Mouse (Mus musculus) CD8-positive naive resting alpha-beta T cell, adult 57 days (primary cell): ENCODE measurements around the gene Smarcd2. TPM values are rescaled to one million over a fixed set of nuclear protein-coding genes. Genes with fewer than 3 reads are reported as not detected.

ENCODE experiments used
- total RNA-seq: library from RNA; stranded (reverse); gene quantifications from one replicate; pipeline ENCODE4 v1.2.4, GENCODE M21; 2023

Gene Smarcd2
- 97.8 TPM for total RNA-seq

DNA sequence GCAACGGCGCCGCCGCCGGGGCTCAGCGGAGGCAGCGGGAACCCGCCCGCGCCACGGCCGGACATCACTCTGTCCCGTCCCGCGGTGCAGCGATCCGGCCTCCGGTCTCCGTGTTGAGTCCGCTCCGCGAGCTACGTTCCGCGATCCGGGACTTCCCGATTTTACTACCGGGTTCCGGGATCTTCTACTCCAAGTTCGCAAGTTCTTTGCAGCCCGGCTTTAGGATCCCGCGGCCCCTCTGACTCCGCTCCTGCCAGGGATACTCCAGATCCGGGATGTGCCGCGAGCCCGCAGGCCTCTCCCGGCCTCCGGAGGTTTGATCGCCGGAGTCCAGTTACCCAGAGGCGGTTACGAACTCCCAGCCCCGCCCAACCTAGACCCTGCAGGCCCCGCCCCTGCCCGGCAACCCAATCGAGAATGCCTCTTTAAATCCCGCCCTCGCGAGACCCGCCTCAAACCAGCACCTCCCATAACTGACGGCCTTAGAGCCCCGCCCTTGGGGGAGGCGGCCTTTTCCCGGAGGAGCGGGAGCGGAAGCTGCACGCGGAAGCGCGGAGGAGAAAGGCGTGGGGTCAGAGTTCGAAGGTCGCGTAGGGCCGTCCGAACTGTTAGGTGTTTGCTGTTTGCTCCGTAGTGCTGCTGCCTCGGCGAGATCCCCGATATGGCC, at the start of gene Smarcd2:
Smarcd2 (minus strand) TSS at position 329 of the 667 bp plus-strand sequence.

DNA sequence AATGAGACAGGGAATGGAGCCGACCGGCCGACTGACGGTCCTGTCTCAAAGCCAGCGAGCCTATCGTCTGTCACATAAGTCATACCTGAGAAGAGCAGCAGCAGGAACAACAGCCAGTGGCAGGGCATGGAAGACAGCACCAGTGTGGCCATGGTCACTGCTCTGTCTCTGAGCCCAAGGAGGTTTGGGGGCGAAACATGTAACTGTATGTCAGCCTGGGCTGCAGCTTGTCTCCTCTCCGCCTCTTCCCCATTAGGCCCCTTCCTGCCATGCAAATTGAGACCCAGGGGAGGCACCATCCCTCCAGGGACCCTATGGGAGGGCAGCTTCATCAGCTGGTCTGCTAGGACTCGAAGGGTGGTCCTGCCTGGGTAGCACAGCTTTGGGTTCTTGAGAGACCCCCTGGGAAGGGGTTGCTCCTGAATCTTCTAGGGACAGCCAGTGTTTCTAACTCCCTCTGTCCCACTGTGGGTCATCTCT, 41.6 kb upstream of the Smarcd2 start, which contains the start of gene Cd79b:
Cd79b (minus strand) TSS at position 430 of the 480 bp plus-strand sequence.

DNA sequence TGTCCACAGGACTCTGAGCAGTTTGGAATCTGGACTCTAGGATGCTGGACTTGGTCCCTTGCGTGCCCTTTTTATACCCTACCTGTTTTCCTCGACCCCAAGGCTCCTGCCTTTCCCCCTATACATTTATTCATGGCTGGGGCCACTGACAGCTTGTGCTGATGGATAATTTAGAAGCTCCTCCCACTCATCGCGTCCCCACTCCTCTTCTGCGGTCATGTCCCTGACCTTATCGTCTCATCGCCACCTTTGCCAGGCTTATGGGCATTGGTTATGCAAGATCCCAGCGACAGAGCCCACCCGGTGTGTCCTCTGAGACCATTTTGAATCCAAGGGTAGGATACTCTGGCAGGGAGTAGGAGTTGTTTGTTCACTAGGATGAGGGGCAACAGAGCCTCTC, 29.0 kb upstream of the Smarcd2 start, which contains the start of gene Gh:
Gh (minus strand) TSS at position 101 of the 400 bp plus-strand sequence.

DNA sequence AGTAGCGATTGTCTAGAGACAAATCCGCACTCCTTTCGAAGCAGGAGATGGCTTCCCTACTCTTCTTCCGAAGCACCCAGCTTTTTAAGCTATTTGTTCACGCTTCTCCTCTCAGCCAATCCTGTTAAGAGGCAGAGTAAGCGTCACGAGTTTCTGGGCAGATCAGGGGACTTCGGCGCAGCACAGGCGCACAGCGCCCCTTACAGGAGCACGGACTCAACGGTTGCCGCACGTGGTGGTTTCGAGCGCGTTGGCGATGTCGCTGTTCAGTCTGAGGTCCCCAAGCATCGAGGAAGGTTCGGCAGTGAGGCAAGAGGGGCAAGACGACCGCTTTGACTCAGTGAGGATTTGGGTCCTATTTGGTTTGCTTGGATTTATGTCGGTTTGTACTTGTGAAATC, 3.7 kb upstream of the Smarcd2 start, which contains the start of gene Tcam1:
Tcam1 (plus strand) TSS at position 219 of the 400 bp plus-strand sequence.

DNA sequence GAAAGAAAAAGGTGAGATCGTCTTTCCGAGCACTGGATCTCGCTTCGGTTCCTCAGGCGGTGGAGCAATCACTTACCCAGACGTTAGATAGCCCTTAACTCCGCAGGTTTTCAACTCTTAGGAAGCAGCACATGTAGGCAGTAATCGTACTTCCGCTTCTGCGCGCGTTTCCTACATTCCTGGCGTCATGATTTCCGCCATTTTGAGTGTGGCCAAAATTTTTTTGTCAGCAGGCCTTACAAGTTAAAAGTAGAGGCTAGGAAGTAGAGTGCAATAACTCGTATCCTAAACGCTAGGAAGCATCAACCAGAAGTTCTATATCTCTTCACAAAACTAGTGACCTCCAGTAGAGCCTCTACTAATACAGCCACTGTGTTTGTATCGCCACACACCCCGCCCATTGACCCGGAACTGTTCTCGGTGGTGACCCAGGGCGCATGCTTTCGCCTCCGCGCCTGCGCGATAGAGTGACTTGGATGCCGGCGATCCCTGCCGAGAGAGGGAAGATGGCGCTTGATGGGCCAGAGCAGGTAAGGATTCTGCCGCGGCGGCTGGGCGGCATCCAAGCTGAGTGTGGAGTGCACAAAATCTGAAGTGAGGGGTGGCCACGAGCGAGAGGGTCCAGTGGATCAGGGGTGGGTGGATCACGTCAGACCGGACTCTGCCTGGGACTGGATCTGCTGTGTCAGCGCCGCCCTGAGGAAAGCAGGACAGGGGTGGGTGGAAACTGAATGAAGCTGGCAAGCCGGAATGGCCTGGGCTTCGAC, 16.9 kb downstream of the Smarcd2 start, which contains the start of the genes Ftsj3 and Psmc5:
Ftsj3 (minus strand) TSS at position 395 of the 767 bp plus-strand sequence.
Psmc5 (plus strand) TSS at position 470 of the 767 bp plus-strand sequence.

DNA sequence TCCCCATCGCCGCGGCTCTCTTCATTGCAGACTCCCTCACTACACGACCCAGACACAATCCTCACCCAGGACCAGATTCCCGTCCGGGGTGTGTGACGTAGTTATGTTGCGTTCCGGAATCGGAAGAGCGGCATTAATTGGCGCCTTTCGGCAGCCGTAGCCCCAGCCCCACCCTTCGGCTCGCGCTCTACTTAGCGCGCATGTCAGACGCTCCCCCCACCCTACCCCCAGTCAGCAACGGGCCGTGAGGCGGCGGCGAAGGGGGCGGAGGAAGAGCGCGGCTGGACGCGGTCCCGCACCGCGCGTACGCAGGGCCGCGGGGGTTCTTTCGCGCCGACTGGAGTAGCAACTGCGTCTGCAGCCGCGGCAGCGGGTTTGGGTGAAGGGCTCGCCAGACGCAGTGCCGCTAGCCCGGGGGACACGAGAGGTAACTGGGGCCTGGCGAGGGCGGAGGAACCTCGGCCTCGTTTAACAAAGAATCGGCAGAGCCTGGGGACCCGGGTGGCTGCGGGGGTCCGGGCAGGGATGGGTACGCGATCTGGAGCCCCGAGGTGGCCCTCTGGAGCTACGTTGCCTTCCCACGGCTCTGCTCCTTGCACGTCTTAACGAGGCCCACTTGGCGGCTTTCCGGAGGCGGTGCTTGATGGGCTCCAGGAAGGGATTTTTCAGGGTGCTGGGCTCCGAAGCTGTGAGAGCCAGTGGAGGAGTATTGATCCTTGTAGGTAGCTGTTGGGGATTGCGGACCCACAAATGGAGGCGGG, 55.9 kb downstream of the Smarcd2 start, which contains the start of gene Ddx42:
Ddx42 (plus strand) TSS at position 197 of the 761 bp plus-strand sequence.

DNA sequence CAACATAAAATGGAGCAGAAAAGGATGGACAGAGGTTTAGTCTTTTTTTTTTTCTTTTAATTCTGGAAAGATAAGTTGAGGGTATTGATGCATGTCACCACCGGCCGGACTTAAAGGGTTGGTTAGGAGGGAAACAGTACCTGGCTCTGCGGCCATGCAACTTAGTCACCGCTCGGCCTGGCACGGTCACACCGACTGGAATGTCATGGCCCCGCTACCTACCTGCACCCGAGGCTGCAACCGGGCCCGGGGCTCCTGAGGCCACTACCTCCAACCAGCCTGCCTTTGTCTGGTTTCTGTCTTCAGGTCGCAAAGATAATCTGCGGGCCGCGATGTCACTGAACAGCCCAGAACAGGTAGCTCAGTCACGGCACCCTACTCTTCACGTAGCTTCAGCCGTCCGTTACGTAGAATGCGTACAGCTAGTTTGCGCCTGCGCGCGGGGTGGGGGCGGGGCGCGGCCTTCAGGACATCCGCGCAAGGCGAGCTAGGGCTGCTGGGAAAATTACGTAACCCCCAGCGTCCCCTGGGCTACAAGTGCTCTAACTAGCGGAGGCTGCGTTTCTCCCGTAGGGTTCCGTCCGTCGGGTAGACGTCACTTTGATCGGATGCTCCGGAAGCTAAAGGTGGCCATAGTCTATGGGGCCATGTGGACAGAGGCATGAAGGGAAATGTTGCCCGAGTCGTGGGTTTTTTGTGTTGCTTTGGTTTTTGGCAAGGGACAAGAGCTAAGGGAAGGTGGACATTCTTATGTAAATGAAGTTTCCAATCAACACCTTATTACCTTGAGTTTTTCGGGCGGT, 56.6 kb downstream of the Smarcd2 start, which contains the start of gene Ccdc47:
Ccdc47 (minus strand) TSS at position 418 of the 803 bp plus-strand sequence.

Other genes with a start within 250 kb of the Smarcd2 start
- 66.9 TPM for gene Dcaf7, start 236.1 kb downstream of the Smarcd2 start, total RNA-seq
- 10.0 TPM for gene Taco1, start 206.9 kb downstream of the Smarcd2 start, total RNA-seq
- gene Map3k3, start 188.4 kb downstream of the Smarcd2 start, total RNA-seq = 158 TPM
- 9.2 TPM for gene Gm10840, start 112.1 kb downstream of the Smarcd2 start, total RNA-seq
- gene Limd2, start 112.1 kb downstream of the Smarcd2 start, total RNA-seq = 807 TPM
- 32.0 TPM for gene Strada, start 70.8 kb downstream of the Smarcd2 start, total RNA-seq
- 39.7 TPM for gene Ccdc47, start 56.6 kb downstream of the Smarcd2 start, total RNA-seq
- 84.4 TPM for gene Ddx42, start 56.0 kb downstream of the Smarcd2 start, total RNA-seq
- 91.9 TPM for gene Ftsj3, start 16.9 kb downstream of the Smarcd2 start, total RNA-seq
- 46.1 TPM for gene Psmc5, start 16.8 kb downstream of the Smarcd2 start, total RNA-seq
- not detected for gene Tcam1, start 3.7 kb upstream of the Smarcd2 start, total RNA-seq
- gene Gh, start 28.9 kb upstream of the Smarcd2 start, total RNA-seq = not detected
- 87.3 TPM for gene Cd79b, start 41.8 kb upstream of the Smarcd2 start, total RNA-seq
- 1.1 TPM for gene Scn4a, start 80.3 kb upstream of the Smarcd2 start, total RNA-seq
- gene Prr29, start 92.5 kb upstream of the Smarcd2 start, total RNA-seq = not detected
- gene Icam2, start 115.1 kb upstream of the Smarcd2 start, total RNA-seq = 74.2 TPM
- 10.0 TPM for gene Ern1, start 214.9 kb upstream of the Smarcd2 start, total RNA-seq